Mouse (Mus musculus): ENCODE results near the gene Lingo3. TPM values are rescaled to one million over a fixed set of nuclear protein-coding genes. Genes with fewer than 3 reads are reported as not detected.
"Not testable (repeated sequence)": the region's sequence is repeated elsewhere in the genome, so short reads cannot be mapped to it uniquely, and the experiment has no call there.

The Lingo3 gene
- polyA plus RNA-seq, 1 experiment from 2014 or later: 1.7 TPM

DNA sequence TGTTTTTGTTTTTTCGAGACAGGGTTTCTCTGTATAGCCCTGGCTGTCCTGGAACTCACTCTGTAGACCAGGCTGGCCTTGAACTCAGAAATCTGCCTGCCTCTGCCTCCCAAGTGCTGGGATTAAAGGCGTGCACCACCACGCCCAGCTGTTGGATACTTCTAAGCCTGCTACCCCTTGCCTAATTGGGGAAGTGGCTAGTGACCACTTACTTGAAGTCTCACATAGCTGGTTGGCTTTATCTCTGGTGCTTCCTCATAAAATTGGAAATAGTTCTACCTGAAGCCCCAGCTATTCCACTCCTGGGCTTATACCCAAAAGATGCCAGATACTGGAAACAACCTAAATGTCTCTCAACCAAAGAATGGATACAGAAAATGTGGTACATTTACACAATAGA is 27.5 kb downstream of the Lingo3 start:
- H3K4me2 ChIP-seq; H3K4me3 ChIP-seq; H3K9me3 ChIP-seq (replicated peaks); H3K4me1 ChIP-seq; H3K9ac ChIP-seq; ATAC-seq; H3K36me3 ChIP-seq (ENCODE audit: poor library complexity, severe bottlenecking); H3K27ac ChIP-seq: not testable (repeated sequence)
- 79% methylated on average over 3 of the region's 3 CpGs for WGBS
- peaks cover 14% of the 10 kb centered on the region; the same call in 1 of the 2 replicates for H3K27me3 ChIP-seq

DNA sequence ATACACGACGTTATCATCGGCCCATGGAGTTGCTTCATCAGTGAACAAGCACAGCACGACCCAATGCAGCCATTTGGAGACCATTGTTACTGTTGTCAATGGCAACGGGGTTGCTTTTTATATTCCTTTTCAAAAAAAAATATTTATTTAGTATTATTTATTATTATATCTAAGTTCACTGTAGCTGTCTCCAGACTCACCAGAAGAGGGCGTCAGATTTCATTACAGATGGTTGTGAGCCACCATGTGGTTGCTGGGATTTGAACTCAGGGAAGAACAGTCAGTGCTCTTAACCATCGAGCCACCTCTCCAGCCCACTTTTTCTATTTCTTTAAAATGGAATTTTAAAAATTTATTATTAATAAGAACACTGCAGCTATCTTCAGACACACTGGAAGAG is 29.0 kb downstream of the Lingo3 start:
- Histone ChIP-seq H3K27ac (no peak overlapping the region), H3K36me3 (ENCODE audit: poor library complexity, severe bottlenecking) (no peaks in the 10 kb centered on the region), H3K4me1 (no peaks in the 10 kb centered on the region), H3K4me2 (no peak overlapping the region), H3K27me3 (peaks cover 29% of the 10 kb centered on the region), H3K9me3 (replicated peaks) (no peaks in the 10 kb centered on the region), H3K9ac (no peak overlapping the region), H3K4me3 (no peak overlapping the region)
- ATAC-seq: no peak
- 65% methylated on average over 7 of the region's 7 CpGs for WGBS

DNA sequence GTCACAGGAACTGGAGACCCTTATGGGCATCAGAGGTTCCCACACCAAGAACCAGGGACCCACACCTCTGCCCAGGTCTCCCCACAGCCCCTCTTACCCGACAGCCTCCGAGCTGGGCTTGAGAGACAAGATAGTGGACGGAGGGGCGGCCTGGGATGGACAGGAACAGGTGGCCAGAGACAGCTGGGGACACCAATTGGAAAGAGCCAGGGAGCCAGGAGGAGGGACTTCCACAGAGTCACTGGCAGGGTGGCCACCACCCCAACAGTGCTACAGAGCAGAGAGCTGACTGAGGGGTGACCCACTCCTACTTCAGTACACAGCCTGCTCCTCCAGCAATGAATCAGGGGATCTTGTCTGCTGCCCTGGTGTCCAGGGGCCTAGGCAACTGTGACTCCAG is 30.5 kb downstream of the Lingo3 start, which contains the start of gene Jsrp1:
Gene Jsrp1, minus strand, starts transcription at position 133 of the 400 bp plus-strand sequence.
- Histone ChIP-seq H3K27me3 (peaks cover 42% of the 10 kb centered on the region), H3K4me3 (no peak within 1 kb of the TSS), H3K4me2 (no peak within 1 kb of the TSS), H3K27ac (no peak within 1 kb of the TSS), H3K9me3 (replicated peaks) (no peaks in the 10 kb centered on the region), H3K4me1 (peaks cover 9% of the 10 kb centered on the region), H3K9ac (no peak within 1 kb of the TSS; the same call in 1 of the 2 replicates), H3K36me3 (ENCODE audit: poor library complexity, severe bottlenecking) (no peaks in the 10 kb centered on the region)
- 69% methylated on average over 4 of the region's 4 CpGs for WGBS
- ATAC-seq: no peak

DNA sequence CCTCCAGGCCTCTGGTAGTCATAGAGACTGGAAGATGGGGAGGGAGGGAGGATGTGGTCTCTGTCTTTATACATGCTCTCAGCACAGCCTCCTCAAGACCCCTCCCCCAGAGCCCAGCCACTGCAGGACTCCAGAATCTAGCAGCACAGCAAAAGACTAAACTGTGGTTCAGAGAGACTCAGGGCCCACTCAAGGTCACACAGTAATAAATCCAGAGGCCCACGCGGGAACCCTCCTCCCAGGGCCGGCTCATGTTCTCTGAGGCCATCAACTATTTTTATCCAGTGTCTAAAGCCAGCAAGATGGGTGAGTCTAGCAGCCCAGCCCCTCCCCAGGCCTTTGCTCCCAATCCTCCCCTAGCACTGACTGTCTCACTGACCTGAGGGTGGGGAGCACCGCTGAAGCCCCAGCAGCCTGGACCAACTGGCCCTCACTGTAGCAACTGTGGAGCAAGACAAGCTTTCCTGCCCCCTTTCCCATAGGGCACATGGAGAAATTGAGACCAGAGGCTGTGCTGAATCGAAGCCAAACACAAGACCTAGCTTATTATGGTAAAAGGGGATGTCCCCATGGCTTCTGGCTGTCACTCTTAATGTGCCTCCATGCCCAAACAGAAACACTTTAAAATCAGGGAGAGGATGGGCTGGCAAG is 31.3 kb downstream of the Lingo3 start:
- Histone ChIP-seq H3K27ac (no peak overlapping the region), H3K27me3 (peaks cover 50% of the 10 kb centered on the region), H3K9ac (no peak overlapping the region; the same call in 1 of the 2 replicates), H3K9me3 (replicated peaks) (no peaks in the 10 kb centered on the region), H3K4me2 (no peak overlapping the region), H3K4me1 (peaks cover 17% of the 10 kb centered on the region), H3K36me3 (ENCODE audit: poor library complexity, severe bottlenecking) (no peaks in the 10 kb centered on the region), H3K4me3 (no peak overlapping the region)
- ATAC-seq: no peak
- 68% methylated on average over 5 of the region's 5 CpGs for WGBS

DNA sequence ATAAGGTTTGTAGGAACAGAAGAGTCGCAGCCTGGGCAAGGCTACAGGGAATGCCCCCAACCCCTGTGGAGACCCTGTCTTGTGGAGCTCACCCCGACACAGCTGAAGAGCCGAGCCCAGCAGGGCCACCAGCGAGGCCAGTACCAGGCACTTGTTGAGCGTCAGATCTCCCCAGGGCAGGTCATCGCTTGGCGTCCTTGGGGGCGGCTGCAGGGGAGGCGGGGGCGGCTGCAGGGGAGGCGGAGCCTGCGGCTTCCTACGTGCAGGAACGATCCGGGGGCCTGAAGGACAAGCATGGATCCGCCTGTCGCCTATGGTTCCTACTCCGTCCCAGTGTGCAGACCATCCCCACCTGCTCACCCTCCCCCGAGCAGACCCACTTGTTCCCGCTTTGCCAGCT is 33.8 kb downstream of the Lingo3 start:
- no peak overlapping the region; the same call in 1 of the 2 replicates for H3K4me2 ChIP-seq
- 5% methylated on average over 12 of the region's 20 CpGs for WGBS
- peaks cover 65% of the 10 kb centered on the region for H3K27me3 ChIP-seq

DNA sequence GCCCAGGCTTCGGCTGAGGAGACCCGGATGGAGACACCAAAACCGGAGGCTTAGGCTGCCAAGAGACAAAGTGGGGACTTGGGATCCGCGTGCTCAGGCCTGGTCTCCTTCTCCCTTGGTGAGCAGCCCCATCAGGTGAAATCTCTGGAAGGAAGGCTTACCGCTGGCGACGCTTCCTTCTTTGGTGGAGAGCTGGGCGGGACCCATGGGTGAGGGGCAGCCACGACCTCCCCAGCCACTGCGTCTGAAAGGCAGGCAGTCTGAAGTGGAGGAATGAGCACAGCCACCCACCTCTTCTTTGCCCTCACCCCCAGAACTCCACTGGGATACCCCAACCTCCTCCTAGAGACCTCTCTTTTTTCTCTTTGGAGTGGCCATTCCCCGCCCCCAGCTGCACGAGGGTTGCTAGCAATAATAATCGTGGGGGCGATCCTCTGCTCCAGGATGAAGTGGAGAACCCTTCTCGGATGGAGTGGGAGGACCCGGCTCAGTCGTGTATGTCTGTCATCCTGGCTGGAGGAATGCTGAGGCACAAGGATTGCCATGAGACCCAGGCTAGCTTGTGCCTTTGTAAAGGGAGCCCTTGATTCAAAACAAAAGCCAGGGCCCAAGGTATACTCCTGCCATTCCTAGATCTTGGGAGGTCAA is 34.7 kb downstream of the Lingo3 start:
- H3K4me3 ChIP-seq: peak overlapping the region; percentile 7; the same call in 1 of the 2 replicates
- no peaks in the 10 kb centered on the region for H3K9me3 ChIP-seq (replicated peaks)
- peak overlapping the region; percentile 47 for H3K9ac ChIP-seq
- H3K4me2 ChIP-seq: peak overlapping the region; percentile 80
- peaks cover 34% of the 10 kb centered on the region for H3K4me1 ChIP-seq
- H3K36me3 ChIP-seq (ENCODE audit: poor library complexity, severe bottlenecking): peaks cover 14% of the 10 kb centered on the region
- peaks cover 67% of the 10 kb centered on the region for H3K27me3 ChIP-seq
- ATAC-seq: no peak
- no peak overlapping the region for H3K27ac ChIP-seq
- WGBS: 10% methylated on average over 18 of the region's 18 CpGs

More for the DNA sequence above, 33.8 kb downstream of the Lingo3 start:
- no peak overlapping the region for H3K4me3 ChIP-seq
- no peak overlapping the region for H3K27ac ChIP-seq
- no peak for ATAC-seq
- no peaks in the 10 kb centered on the region for H3K9me3 ChIP-seq (replicated peaks)
- peaks cover 4% of the 10 kb centered on the region for H3K36me3 ChIP-seq (ENCODE audit: poor library complexity, severe bottlenecking)
- H3K4me1 ChIP-seq: peaks cover 34% of the 10 kb centered on the region
- H3K9ac ChIP-seq: peak overlapping the region; percentile 26; the same call in 1 of the 2 replicates

DNA sequence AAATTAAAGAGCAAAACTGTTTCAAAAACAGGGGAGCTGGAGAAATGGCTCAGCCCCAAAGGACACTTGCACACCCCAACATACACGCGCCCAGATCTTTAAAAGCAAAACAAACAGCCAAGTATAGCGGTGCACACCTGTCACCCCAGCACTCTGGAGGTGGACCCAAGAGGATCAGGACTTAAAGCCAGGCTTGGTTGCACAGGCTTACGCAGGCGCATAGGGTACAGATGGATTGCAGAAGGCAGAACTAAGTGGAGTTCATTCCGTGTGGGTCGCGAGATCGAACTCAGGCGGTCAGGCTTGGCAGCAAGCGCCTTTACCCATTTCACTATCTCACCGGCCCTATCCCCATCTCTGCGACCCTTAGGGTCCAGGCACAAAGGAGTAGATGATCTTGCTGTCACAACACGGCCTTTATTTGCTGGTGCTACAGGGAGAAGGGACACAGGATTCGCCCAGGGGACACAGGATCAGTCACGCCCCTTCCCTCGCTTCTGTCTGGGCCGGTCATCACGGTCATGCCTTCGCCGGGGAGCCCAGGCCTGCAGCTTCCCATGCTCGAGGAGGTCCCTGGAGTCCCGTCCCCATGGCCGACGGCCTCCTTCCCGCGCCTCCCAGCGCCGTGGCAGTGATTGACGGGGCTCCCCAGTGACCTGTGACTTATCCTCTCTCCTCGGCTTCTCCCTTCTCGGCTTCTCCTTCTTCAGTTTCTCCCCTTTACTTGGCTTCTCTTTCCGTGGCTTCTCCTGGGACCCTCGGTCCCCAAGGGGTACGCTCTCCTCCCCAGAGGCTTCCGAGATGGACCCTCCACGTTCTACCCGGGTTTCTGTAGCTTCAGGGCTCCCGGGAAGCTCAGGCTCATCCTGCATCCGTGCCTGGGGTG is 35.5 kb downstream of the Lingo3 start:
- H3K4me1 ChIP-seq: peaks cover 34% of the 10 kb centered on the region
- H3K27me3 ChIP-seq: peaks cover 67% of the 10 kb centered on the region
- H3K4me3 ChIP-seq: peak overlapping the region; percentile 7; the same call in 1 of the 2 replicates
- no peak for ATAC-seq
- peaks cover 22% of the 10 kb centered on the region for H3K36me3 ChIP-seq (ENCODE audit: poor library complexity, severe bottlenecking)
- H3K27ac ChIP-seq: no peak overlapping the region
- H3K9ac ChIP-seq: peak overlapping the region; percentile 47
- no peaks in the 10 kb centered on the region for H3K9me3 ChIP-seq (replicated peaks)
- peak overlapping the region; percentile 80 for H3K4me2 ChIP-seq
- 19% methylated on average over 40 of the region's 40 CpGs for WGBS

DNA sequence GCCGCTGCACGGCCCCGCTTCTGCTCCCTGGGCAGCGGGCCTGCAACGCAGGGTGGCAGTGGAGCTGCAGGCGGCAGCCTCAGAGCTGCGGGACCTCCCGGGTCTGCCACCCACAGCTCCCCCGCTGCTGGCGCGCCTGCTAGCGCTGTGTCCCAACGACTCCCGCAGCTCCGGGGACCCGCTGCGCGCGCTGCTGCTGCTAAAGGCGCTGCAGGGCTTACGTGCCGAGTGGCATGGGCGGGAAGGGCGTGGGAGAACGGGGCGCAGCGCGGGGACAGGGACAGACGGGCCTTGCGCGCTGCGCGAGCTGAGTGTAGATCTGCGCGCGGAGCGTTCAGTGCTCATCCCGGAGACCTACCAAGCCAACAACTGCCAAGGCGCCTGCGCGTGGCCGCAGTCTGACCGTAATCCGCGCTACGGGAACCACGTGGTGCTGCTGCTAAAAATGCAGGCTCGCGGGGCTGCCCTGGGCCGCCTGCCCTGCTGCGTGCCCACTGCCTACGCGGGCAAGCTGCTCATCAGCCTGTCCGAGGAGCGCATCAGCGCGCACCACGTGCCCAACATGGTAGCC is 36.7 kb downstream of the Lingo3 start:
- peak overlapping the region; percentile 75 for H3K9ac ChIP-seq
- H3K27me3 ChIP-seq: peaks cover 59% of the 10 kb centered on the region
- H3K4me2 ChIP-seq: peak overlapping the region; percentile 80
- H3K27ac ChIP-seq: peak overlapping the region; percentile 71
- peak overlapping the region; percentile 44 for H3K4me3 ChIP-seq
- H3K36me3 ChIP-seq (ENCODE audit: poor library complexity, severe bottlenecking): peaks cover 34% of the 10 kb centered on the region
- peak; percentile 84 for ATAC-seq
- H3K4me1 ChIP-seq: peaks cover 34% of the 10 kb centered on the region
- H3K9me3 ChIP-seq (replicated peaks): no peaks in the 10 kb centered on the region
- under 1% methylated on average over 58 of the region's 58 CpGs for WGBS

DNA sequence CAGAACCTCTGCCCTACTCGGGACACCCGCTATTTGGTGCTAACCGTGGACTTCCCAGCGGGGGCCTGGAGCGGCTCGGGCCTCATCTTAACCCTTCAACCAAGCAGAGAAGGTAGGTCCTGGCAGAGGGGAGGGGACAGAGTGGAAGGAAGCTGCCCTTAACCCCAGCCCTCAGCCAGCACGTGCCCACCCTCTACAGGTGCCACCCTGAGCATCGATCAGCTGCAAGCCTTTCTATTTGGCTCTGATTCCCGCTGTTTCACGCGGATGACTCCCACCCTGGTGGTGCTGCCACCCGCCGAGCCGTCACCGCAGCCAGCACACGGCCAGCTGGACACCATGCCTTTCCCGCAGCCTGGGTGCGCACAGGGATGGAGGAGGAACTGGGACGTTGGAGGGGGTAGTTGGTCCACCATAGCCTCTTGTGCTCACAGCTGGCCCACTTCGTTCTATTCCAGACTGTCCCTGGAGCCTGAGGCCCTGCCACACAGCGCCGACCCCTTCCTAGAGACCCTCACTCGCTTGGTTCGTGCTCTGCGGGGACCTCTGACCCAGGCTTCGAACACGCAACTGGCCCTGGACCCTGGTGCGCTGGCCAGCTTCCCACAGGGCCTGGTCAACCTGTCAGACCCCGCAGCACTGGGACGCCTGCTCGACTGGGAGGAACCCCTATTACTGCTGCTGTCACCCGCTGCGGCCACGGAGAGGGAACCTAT is 37.3 kb downstream of the Lingo3 start:
- peaks cover 34% of the 10 kb centered on the region for H3K4me1 ChIP-seq
- H3K27me3 ChIP-seq: peaks cover 54% of the 10 kb centered on the region
- peaks cover 40% of the 10 kb centered on the region for H3K36me3 ChIP-seq (ENCODE audit: poor library complexity, severe bottlenecking)
- peak overlapping the region; percentile 80 for H3K4me2 ChIP-seq
- 0 out of 2 replicates have a peak, but pooled peaks have one; percentile 0 for ATAC-seq
- H3K27ac ChIP-seq: peak overlapping the region; percentile 71
- 42% methylated on average over 34 of the region's 34 CpGs for WGBS
- H3K9ac ChIP-seq: peak overlapping the region; percentile 75
- H3K9me3 ChIP-seq (replicated peaks): no peaks in the 10 kb centered on the region
- peak overlapping the region; percentile 44 for H3K4me3 ChIP-seq

DNA sequence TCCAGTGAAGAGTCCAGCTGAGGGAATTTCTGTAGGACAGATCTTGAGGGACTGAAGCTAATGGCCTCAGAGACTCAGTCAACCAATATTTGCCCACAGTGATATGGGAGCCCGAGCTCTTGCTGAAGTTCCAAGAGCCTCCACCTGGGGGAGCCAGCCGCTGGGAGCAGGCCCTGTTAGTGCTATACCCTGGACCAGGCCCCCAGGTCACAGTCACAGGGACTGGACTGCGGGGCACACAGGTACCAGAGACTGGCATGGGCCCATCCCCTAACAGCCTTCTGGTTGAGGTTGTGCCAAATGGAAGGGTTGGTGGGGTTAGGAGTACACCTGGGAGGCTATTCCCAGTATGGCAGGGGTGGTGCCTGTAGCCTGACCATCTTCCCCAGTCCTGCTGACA is 37.9 kb downstream of the Lingo3 start:
- 16% methylated on average over 3 of the region's 3 CpGs for WGBS
- Histone ChIP-seq H3K9ac (no peak overlapping the region), H3K9me3 (replicated peaks) (no peaks in the 10 kb centered on the region), H3K27ac (no peak overlapping the region), H3K4me3 (peak overlapping the region; percentile 44; the same call in 1 of the 2 replicates), H3K4me2 (0 out of 2 replicates have a peak overlapping the region, but pooled peaks have one; percentile 80), H3K4me1 (peaks cover 34% of the 10 kb centered on the region), H3K36me3 (ENCODE audit: poor library complexity, severe bottlenecking) (peaks cover 46% of the 10 kb centered on the region), H3K27me3 (peaks cover 49% of the 10 kb centered on the region)
- peak; percentile 42; the same call in 1 of the 2 replicates for ATAC-seq

DNA sequence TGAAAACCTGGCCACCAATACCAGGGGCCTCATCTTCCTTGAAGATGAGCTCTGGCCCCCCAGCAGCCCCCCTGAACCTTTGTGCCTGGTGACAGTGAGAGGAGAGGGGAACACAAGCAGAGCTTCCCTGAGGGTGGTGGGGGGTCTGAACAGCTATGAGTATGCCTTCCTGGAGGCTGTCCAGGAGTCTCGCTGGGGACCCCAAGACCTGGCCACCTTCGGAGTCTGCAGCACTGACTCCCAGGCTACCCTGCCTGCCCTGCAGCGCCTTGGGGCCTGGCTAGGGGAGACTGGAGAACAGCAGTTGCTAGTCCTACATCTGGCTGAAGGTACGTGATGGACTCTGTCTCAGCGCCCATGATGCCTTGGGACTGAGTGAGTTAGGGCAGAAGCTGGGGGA is 38.5 kb downstream of the Lingo3 start:
- Histone ChIP-seq H3K36me3 (ENCODE audit: poor library complexity, severe bottlenecking) (peaks cover 49% of the 10 kb centered on the region), H3K4me3 (no peak overlapping the region), H3K27me3 (peaks cover 43% of the 10 kb centered on the region), H3K9me3 (replicated peaks) (no peaks in the 10 kb centered on the region), H3K9ac (0 out of 2 replicates have a peak overlapping the region, but pooled peaks have one; percentile 1), H3K4me1 (peaks cover 39% of the 10 kb centered on the region), H3K27ac (no peak overlapping the region), H3K4me2 (no peak overlapping the region)
- no peak for ATAC-seq
- WGBS: 77% methylated on average over 5 of the region's 5 CpGs
